Mouse (Mus musculus) lung, adult 2 months (tissue): ENCODE measurements around the gene Surf1. TPM values are rescaled to one million over a fixed set of nuclear protein-coding genes. Genes with fewer than 3 reads are reported as not detected.
A peak's percentile ranks its signal among the peaks of the same experiment; 100 is the strongest.

Experiments
- DNase-seq: peaks from one replicate; pipeline ENCODE4 v3.0.0; 2022
- H3K4me1 ChIP-seq: fragments of 200-500 bp; 2 replicates; pipeline ENCODE4 v1.6.1; 2011; ENCODE audit warnings: low read length; ENCODE audit not compliant: control insufficient read depth, insufficient read depth
- H3K4me3 ChIP-seq: fragments of 200-500 bp; replicated peaks from 2 replicates; pipeline ENCODE3; 2011; ENCODE audit warnings: low read depth, mild to moderate bottlenecking, control low read depth, low read length; ENCODE audit errors: extremely low read depth
- CTCF ChIP-seq: fragments of 200-500 bp; IDR thresholded peaks from 2 replicates; pipeline ENCODE4 v1.5.1; 2011; ENCODE audit warnings: mild to moderate bottlenecking, low read length, control low read depth; ENCODE audit not compliant: insufficient read depth
- POLR2A ChIP-seq: fragments of 200-500 bp; IDR thresholded peaks from 2 replicates; pipeline ENCODE4 v1.6.1; 2011; ENCODE audit warnings: low read depth, mild to moderate bottlenecking, control low read depth, low read length, borderline replicate concordance; ENCODE audit errors: extremely low read depth
- WGBS: fragments of 180-500 bp; shearing (Covaris S2); methylation state at CpG from one replicate; pipeline ENCODE4 v1.1.7; 2018; 5-methylcytosine and 5-hydroxymethylcytosine counted together
- polyA plus RNA-seq: library from polyadenylated mRNA; depleted of rRNA; stranded (reverse); fragments of >200 nt; gene quantifications from 2 replicates; pipeline ENCODE4 v1.2.3, GENCODE M21; 2012

Gene Surf1
- polyA plus RNA-seq, 1 experiment: 68.0 TPM

GRCm38 (mm10) chr2:26910994-26911765 is 5.2 kb downstream of the Surf1 start:
- no peak for TF ChIP-seq POLR2A
- under 1% methylated on average over 37 of the region's 37 CpGs for WGBS
- Histone ChIP-seq H3K4me3 (peak overlapping the region; percentile 88), H3K4me1 (peaks cover 12% of the 10 kb centered on the region)
- DNase-seq: no peak

- TF ChIP-seq POLR2A (peak; percentile 89), CTCF (no peak)
- peak within 1 kb of the TSS; percentile 88 for H3K4me3 ChIP-seq
- DNase-seq: peak; percentile 100
- peaks cover 12% of the 10 kb centered on the region for H3K4me1 ChIP-seq
- WGBS: under 1% methylated on average over 73 of the region's 74 CpGs
These were observed 6.0 kb downstream of the Surf1 start, which contains the start of the genes Med22 and Rpl7a for GRCm38 (mm10) chr2:26910124-26910993. Med22 (minus strand) TSS chr2:26910677. Rpl7a (plus strand) TSS chr2:26910764.

- Histone ChIP-seq H3K4me3 (no peak overlapping the region), H3K4me1 (peaks cover 12% of the 10 kb centered on the region)
- DNase-seq: no peak
- TF ChIP-seq CTCF (no peak), POLR2A (no peak)
These were observed 6.9 kb downstream of the Surf1 start for GRCm38 (mm10) chr2:26909387-26909784.

GRCm38 (mm10) chr2:26908710-26909386 is 7.5 kb downstream of the Surf1 start:
- WGBS: 62% methylated on average over 18 of the region's 18 CpGs
- no peak for DNase-seq
- Histone ChIP-seq H3K4me3 (no peak overlapping the region), H3K4me1 (peaks cover 12% of the 10 kb centered on the region)
- no peak for TF ChIP-seq POLR2A

GRCm38 (mm10) chr2:26907109-26907508 is 9.2 kb downstream of the Surf1 start:
- 22% methylated on average over 4 of the region's 4 CpGs for WGBS
- Histone ChIP-seq H3K4me3 (no peak overlapping the region), H3K4me1 (peaks cover 18% of the 10 kb centered on the region)
- TF ChIP-seq POLR2A (no peak), CTCF (peak; percentile 82)
- peak; percentile 37 for DNase-seq

- TF ChIP-seq CTCF: no peak
- TF ChIP-seq POLR2A: no peak
- no peak for DNase-seq
- 97% methylated on average over 3 of the region's 3 CpGs for WGBS
- H3K4me3 ChIP-seq: no peak overlapping the region
- H3K4me1 ChIP-seq: peaks cover 20% of the 10 kb centered on the region
These were observed 9.9 kb downstream of the Surf1 start for GRCm38 (mm10) chr2:26906431-26906830.

- DNase-seq: no peak
- 91% methylated on average over 2 of the region's 2 CpGs for WGBS
- Histone ChIP-seq H3K4me1 (peaks cover 18% of the 10 kb centered on the region), H3K4me3 (no peak overlapping the region)
- TF ChIP-seq POLR2A: no peak
- no peak for TF ChIP-seq CTCF
These were observed 10.4 kb downstream of the Surf1 start for GRCm38 (mm10) chr2:26905936-26906335.

GRCm38 (mm10) chr2:26903311-26903710 is 13.0 kb downstream of the Surf1 start:
- TF ChIP-seq POLR2A: no peak
- no peak for TF ChIP-seq CTCF
- WGBS: 4% methylated on average over 7 of the region's 7 CpGs
- no peak for DNase-seq
- Histone ChIP-seq H3K4me1 (peaks cover 15% of the 10 kb centered on the region), H3K4me3 (peak overlapping the region; percentile 82)
